Mouse (Mus musculus): ENCODE data around the gene Man2a1. TPM values are rescaled to one million over a fixed set of nuclear protein-coding genes. Genes with fewer than 3 reads are reported as not detected.

Man2a1 gene
- polyA plus RNA-seq, 1 experiment from 2014 or later = 5.7 TPM

GRCm38 (mm10) chr17:64723162-64723561 is 122.6 kb downstream of the Man2a1 start:
- H3K27ac ChIP-seq = no peak overlapping the region
- H3K36me3 ChIP-seq = no peaks in the 10 kb centered on the region; the same call in 1 of the 2 replicates
- ATAC-seq = no peak
- H3K4me2 ChIP-seq (replicated peaks) = no peak overlapping the region
- H3K27me3 ChIP-seq = no peaks in the 10 kb centered on the region
- H3K9me3 ChIP-seq = no peaks in the 10 kb centered on the region
- no peak overlapping the region for H3K9ac ChIP-seq (replicated peaks)
- no peaks in the 10 kb centered on the region for H3K4me1 ChIP-seq (replicated peaks)
- 90% methylated on average over 1 of the region's 1 CpGs for WGBS
- no peak overlapping the region for H3K4me3 ChIP-seq (replicated peaks)

DNA sequence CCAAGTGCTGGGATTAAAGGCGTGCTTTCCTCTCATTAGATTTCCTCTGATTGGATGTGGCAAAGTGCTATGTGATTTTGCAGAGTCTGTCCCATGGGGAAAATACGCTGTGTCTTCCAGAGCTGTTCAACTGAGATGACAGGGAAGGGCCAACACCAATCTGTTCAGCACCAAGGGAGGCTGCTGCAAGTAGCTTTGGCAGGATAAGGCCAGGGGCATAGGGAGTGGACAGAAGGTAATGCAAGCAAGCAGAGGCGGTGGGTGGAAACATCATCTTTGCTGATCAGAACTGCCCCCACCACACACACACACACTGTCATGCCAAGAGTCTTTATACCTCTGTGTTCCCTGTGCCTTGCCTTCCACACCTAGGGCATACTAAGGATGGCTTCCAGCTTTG is 124.7 kb downstream of the Man2a1 start:
- Histone ChIP-seq H3K4me1 (replicated peaks) (no peaks in the 10 kb centered on the region), H3K36me3 (no peaks in the 10 kb centered on the region; the same call in 1 of the 2 replicates), H3K4me2 (replicated peaks) (no peak overlapping the region), H3K4me3 (replicated peaks) (no peak overlapping the region), H3K27me3 (no peaks in the 10 kb centered on the region), H3K9me3 (no peaks in the 10 kb centered on the region), H3K9ac (replicated peaks) (no peak overlapping the region), H3K27ac (no peak overlapping the region)
- ATAC-seq = no peak
- WGBS = 84% methylated on average over 3 of the region's 3 CpGs

DNA sequence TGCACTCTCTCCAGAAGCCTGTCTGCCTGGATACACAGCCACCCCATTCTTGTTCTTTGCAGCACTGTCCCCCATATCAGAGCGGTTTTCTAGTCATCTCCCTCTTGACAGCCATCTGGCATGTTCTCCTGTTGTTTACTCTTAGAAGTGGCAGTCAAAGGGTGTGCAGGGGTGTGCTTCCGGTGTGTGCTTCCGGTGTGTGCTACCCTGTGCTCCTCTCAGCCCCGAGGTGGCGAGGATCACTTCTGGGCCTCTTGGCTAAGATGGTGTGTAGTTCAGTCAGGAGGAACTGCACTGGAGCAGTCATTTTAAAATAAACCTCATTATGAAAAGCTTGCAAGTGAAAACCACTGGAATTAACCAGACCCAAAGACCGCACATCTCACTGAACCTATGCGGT is 125.5 kb downstream of the Man2a1 start:
- Histone ChIP-seq H3K36me3 (no peaks in the 10 kb centered on the region; the same call in 1 of the 2 replicates), H3K4me3 (replicated peaks) (no peak overlapping the region), H3K27me3 (no peaks in the 10 kb centered on the region), H3K4me2 (replicated peaks) (no peak overlapping the region), H3K9me3 (no peaks in the 10 kb centered on the region), H3K4me1 (replicated peaks) (no peaks in the 10 kb centered on the region), H3K9ac (replicated peaks) (no peak overlapping the region), H3K27ac (no peak overlapping the region)
- ATAC-seq = no peak
- WGBS = 91% methylated on average over 7 of the region's 7 CpGs

DNA sequence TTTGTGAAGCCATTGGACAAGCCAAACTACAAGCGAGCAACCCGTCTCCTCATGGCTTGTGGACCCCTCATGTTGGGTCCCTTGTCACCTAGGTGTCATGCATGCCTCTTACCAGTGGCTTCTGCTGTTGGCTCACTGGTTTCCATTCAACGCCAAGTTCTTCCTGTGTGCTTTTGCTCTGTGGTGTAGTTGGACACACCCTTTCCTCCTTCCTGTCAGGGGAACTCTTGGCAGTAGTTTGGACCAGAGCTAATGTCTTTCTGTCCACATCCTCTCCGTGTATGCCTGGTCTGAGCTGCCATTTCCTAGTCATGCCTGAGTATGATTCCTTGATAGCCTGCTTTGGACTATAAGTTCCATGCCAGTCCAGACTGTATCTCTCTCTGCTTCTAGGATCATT is 135.0 kb downstream of the Man2a1 start:
- 95% methylated on average over 4 of the region's 4 CpGs for WGBS
- no peaks in the 10 kb centered on the region for H3K27me3 ChIP-seq
- no peaks in the 10 kb centered on the region for H3K4me1 ChIP-seq (replicated peaks)
- ATAC-seq = no peak
- no peak overlapping the region for H3K4me2 ChIP-seq (replicated peaks)
- H3K9ac ChIP-seq (replicated peaks) = no peak overlapping the region
- H3K4me3 ChIP-seq (replicated peaks) = no peak overlapping the region
- no peaks in the 10 kb centered on the region for H3K9me3 ChIP-seq
- no peak overlapping the region for H3K27ac ChIP-seq
- peaks cover 16% of the 10 kb centered on the region for H3K36me3 ChIP-seq

DNA sequence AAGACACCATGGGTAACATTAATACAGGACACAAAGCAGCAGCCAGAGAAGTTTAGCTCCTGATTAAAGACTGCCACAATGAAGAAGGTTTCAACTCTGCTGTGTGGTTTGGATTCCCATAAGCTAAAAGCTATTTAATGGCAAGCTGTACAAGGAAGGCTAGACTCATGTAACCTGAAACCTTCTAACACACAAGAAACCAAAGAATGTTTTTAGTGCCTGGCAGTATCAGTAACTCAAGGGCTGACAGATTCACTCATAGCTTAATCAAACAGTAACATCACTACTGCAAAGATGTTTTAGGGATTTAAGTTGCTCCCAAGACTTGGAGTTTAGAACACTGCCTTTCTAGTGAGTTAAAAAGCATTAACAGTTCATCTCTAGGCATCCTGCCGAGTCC is 137.4 kb downstream of the Man2a1 start:
- no peaks in the 10 kb centered on the region for H3K27me3 ChIP-seq
- no peak overlapping the region for H3K27ac ChIP-seq
- no peak for ATAC-seq
- WGBS = 94% methylated on average over 1 of the region's 1 CpGs
- H3K4me2 ChIP-seq (replicated peaks) = no peak overlapping the region
- H3K9me3 ChIP-seq = no peaks in the 10 kb centered on the region
- H3K4me3 ChIP-seq (replicated peaks) = no peak overlapping the region
- peaks cover 37% of the 10 kb centered on the region for H3K36me3 ChIP-seq
- H3K9ac ChIP-seq (replicated peaks) = no peak overlapping the region
- H3K4me1 ChIP-seq (replicated peaks) = no peaks in the 10 kb centered on the region

- Histone ChIP-seq H3K9me3 (no peaks in the 10 kb centered on the region), H3K4me1 (replicated peaks) (no peaks in the 10 kb centered on the region), H3K4me3 (replicated peaks) (no peak overlapping the region), H3K27ac (no peak overlapping the region), H3K4me2 (replicated peaks) (no peak overlapping the region), H3K27me3 (no peaks in the 10 kb centered on the region), H3K9ac (replicated peaks) (no peak overlapping the region), H3K36me3 (peaks cover 42% of the 10 kb centered on the region)
- ATAC-seq = no peak
- WGBS = 83% methylated on average over 6 of the region's 6 CpGs
These were observed 138.6 kb downstream of the Man2a1 start for GRCm38 (mm10) chr17:64739129-64739528.

- Histone ChIP-seq H3K27me3 (no peaks in the 10 kb centered on the region), H3K9me3 (no peaks in the 10 kb centered on the region; the same call in 1 of the 2 replicates), H3K4me2 (replicated peaks) (no peak overlapping the region), H3K4me3 (replicated peaks) (no peak overlapping the region), H3K27ac (no peak overlapping the region), H3K9ac (replicated peaks) (no peak overlapping the region), H3K36me3 (peaks cover 42% of the 10 kb centered on the region), H3K4me1 (replicated peaks) (no peaks in the 10 kb centered on the region)
- 92% methylated on average over 6 of the region's 6 CpGs for WGBS
- ATAC-seq = no peak
These were observed 142.4 kb downstream of the Man2a1 start for GRCm38 (mm10) chr17:64742715-64743605.

DNA sequence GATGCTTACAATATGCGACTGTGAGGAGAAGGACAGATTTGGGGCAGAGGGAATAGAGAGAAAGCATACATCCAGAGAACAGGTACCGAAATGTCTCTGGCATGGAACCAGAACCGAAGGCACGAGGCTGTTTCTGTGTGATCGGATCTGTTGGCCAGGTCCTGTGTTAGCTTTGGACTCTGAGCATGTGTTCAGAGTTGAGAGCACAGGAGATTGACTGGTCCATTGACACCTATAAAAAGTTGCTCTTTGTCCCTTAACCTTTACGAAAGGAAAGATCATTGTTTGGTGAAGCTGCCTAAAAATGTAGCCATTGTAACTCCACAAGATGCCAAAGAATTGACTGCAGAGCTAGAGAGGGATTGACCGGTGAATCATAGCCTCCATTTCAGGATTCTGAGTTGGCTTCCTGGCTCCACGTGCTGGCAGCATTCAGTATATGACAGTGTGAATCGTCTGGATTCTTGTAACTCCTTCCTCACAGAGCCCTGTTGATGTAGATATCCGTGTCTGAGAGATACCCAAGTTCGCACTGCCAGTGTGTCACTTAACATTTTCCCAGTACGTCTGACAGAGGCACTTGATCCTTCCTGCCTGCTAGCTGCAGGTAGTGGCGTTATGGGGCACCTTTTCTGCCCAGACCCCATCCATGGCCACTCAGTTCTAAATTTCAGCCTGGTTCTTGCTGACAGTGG is 143.2 kb downstream of the Man2a1 start:
- Histone ChIP-seq H3K27ac (no peak overlapping the region), H3K27me3 (no peaks in the 10 kb centered on the region), H3K9ac (replicated peaks) (no peak overlapping the region), H3K4me2 (replicated peaks) (no peak overlapping the region), H3K4me1 (replicated peaks) (no peaks in the 10 kb centered on the region), H3K9me3 (no peaks in the 10 kb centered on the region; the same call in 1 of the 2 replicates), H3K4me3 (replicated peaks) (no peak overlapping the region), H3K36me3 (peaks cover 38% of the 10 kb centered on the region)
- 94% methylated on average over 13 of the region's 13 CpGs for WGBS
- no peak for ATAC-seq

DNA sequence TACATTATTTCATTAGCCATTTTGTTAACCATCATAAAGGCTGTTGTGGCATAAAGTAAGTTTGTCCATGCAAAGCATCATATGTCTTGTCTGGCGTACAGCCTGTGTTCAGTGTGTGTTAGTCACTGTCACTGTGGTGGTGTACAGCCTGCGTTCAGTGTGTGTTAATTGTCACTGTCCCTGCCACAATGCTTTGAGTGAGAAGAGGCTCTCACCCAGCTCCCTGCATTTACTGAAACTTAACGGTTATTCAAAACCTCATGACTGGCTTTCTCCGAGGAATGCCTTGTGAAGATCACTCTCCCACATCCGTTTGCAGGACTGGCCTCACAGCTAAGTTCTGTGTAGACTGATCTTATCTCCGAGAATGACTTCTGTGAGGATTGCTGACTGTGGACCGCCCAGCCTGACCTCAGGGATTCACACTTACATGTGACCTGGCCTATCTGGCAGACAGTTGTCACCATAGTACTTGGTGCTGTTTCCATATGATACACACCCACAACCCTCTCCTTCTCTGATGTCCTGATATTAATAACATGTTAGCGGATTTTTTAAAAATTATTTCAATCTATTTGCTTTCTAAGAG is 146.2 kb downstream of the Man2a1 start:
- ATAC-seq = no peak
- no peak overlapping the region for H3K4me3 ChIP-seq (replicated peaks)
- no peaks in the 10 kb centered on the region for H3K27me3 ChIP-seq
- 91% methylated on average over 8 of the region's 8 CpGs for WGBS
- H3K4me1 ChIP-seq (replicated peaks) = no peaks in the 10 kb centered on the region
- no peaks in the 10 kb centered on the region; the same call in 1 of the 2 replicates for H3K9me3 ChIP-seq
- no peak overlapping the region for H3K9ac ChIP-seq (replicated peaks)
- H3K27ac ChIP-seq = no peak overlapping the region
- peaks cover 32% of the 10 kb centered on the region for H3K36me3 ChIP-seq
- H3K4me2 ChIP-seq (replicated peaks) = no peak overlapping the region

DNA sequence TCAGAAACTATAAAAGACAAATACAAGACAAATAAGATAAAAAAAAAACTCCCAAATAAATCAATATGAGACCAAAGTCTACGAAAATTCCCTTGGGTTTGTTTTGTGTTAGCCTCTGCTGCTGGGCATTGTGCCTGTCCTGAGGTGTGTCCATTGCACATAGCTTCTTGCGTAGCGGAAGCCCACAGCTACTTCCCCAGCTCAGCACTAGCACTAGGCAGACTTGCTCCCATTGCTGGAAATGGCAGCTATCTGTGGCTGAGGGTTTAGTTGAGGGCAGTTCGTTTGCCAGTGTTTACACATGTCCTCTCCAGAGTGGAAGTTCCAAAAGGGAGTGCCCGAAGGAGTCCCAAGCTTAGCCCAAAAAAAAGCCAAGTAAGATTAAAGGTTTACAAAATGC is 146.9 kb downstream of the Man2a1 start:
- ATAC-seq = no peak

DNA sequence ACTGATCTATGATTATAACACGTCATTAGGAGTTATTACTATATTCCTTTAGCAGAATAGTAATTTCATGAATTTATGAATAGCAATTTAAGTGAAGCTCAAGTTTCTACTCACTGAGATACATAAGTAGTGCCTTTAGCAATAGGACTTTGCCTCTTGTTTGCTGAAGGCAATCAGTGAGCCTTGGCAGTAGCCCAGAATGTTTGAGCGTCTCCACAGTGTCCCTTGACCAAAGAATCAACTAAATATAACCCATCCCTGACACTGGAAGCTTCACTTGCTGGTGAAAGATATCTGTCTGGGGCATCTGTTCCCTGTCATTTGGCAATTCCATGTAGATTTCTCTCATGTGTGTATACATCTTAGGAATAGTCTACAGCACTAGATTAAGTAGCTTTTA is 147.6 kb downstream of the Man2a1 start:
- H3K4me2 ChIP-seq (replicated peaks) = no peak overlapping the region
- H3K36me3 ChIP-seq = peaks cover 21% of the 10 kb centered on the region
- no peaks in the 10 kb centered on the region for H3K4me1 ChIP-seq (replicated peaks)
- H3K9ac ChIP-seq (replicated peaks) = no peak overlapping the region
- H3K27me3 ChIP-seq = no peaks in the 10 kb centered on the region
- no peak overlapping the region for H3K4me3 ChIP-seq (replicated peaks)
- no peak overlapping the region for H3K27ac ChIP-seq
- H3K9me3 ChIP-seq = no peaks in the 10 kb centered on the region; the same call in 1 of the 2 replicates
- 85% methylated on average over 2 of the region's 2 CpGs for WGBS
- no peak for ATAC-seq

More for the DNA sequence above, 146.9 kb downstream of the Man2a1 start:
- H3K4me2 ChIP-seq (replicated peaks) = no peak overlapping the region
- H3K36me3 ChIP-seq = peaks cover 28% of the 10 kb centered on the region
- H3K9ac ChIP-seq (replicated peaks) = no peak overlapping the region
- WGBS = 87% methylated on average over 5 of the region's 5 CpGs
- H3K27ac ChIP-seq = no peak overlapping the region
- no peak overlapping the region for H3K4me3 ChIP-seq (replicated peaks)
- no peaks in the 10 kb centered on the region for H3K27me3 ChIP-seq
- no peaks in the 10 kb centered on the region for H3K4me1 ChIP-seq (replicated peaks)
- no peaks in the 10 kb centered on the region; the same call in 1 of the 2 replicates for H3K9me3 ChIP-seq

- no peaks in the 10 kb centered on the region for H3K4me1 ChIP-seq (replicated peaks)
- no peak overlapping the region for H3K9ac ChIP-seq (replicated peaks)
- H3K4me2 ChIP-seq (replicated peaks) = no peak overlapping the region
- no peak overlapping the region for H3K4me3 ChIP-seq (replicated peaks)
- ATAC-seq = no peak
- H3K36me3 ChIP-seq = peaks cover 18% of the 10 kb centered on the region
- no peaks in the 10 kb centered on the region; the same call in 1 of the 2 replicates for H3K9me3 ChIP-seq
- H3K27ac ChIP-seq = no peak overlapping the region
- H3K27me3 ChIP-seq = no peaks in the 10 kb centered on the region
- 60% methylated on average over 1 of the region's 1 CpGs for WGBS
These were observed 148.6 kb downstream of the Man2a1 start for GRCm38 (mm10) chr17:64749146-64749545.

All from midbrain, embryonic 13.5 days (tissue).